Mouse (Mus musculus): ENCODE data around the gene Ugt1a8.

Gene Ugt1a8

GRCm38 (mm10) chr1:88087513-88087912, at the start of gene Ugt1a8:
Gene Ugt1a8, plus strand, starts transcription at chr1:88087813.
- WGBS, result 71% methylated on average over 3 of the region's 3 CpGs

- 76% methylated on average over 1 of the region's 2 CpGs for WGBS
These were observed 44.6 kb upstream of the Ugt1a8 start for GRCm38 (mm10) chr1:88043044-88043443.

- whole genome bisulfite sequencing, result 87% methylated on average over 4 of the region's 5 CpGs
These were observed 42.7 kb upstream of the Ugt1a8 start for GRCm38 (mm10) chr1:88044832-88045437.

- 93% methylated on average over 2 of the region's 2 CpGs for WGBS
These were observed 40.2 kb upstream of the Ugt1a8 start for GRCm38 (mm10) chr1:88047408-88047807.

GRCm38 (mm10) chr1:88055088-88055487, 32.5 kb upstream of the Ugt1a8 start, which contains the start of gene Ugt1a10:
Gene Ugt1a10, plus strand, starts transcription at chr1:88055388.
- 89% methylated on average over 1 of the region's 1 CpGs for WGBS

- 74% methylated on average over 2 of the region's 2 CpGs for WGBS
These were observed 21.0 kb upstream of the Ugt1a8 start for GRCm38 (mm10) chr1:88066472-88067102.

GRCm38 (mm10) chr1:88070495-88070894, 17.1 kb upstream of the Ugt1a8 start, which contains the start of gene Ugt1a9:
Gene Ugt1a9, plus strand, starts transcription at chr1:88070800.
- 82% methylated on average over 2 of the region's 2 CpGs for WGBS

- WGBS, result 82% methylated on average over 4 of the region's 4 CpGs
These were observed 16.7 kb upstream of the Ugt1a8 start for GRCm38 (mm10) chr1:88070902-88071301.

GRCm38 (mm10) chr1:88074471-88074870, 13.1 kb upstream of the Ugt1a8 start:
- WGBS, result 91% methylated on average over 2 of the region's 2 CpGs

- 88% methylated on average over 1 of the region's 1 CpGs for WGBS
These were observed 10.5 kb upstream of the Ugt1a8 start for GRCm38 (mm10) chr1:88077128-88077527.

GRCm38 (mm10) chr1:88081670-88082069, 5.9 kb upstream of the Ugt1a8 start:
- WGBS, result 88% methylated on average over 1 of the region's 1 CpGs

- WGBS, result 76% methylated on average over 1 of the region's 1 CpGs
These were observed 1.5 kb upstream of the Ugt1a8 start for GRCm38 (mm10) chr1:88086125-88086524.

- 75% methylated on average over 3 of the region's 3 CpGs for WGBS
These were observed 6.7 kb downstream of the Ugt1a8 start for GRCm38 (mm10) chr1:88094270-88094676.

GRCm38 (mm10) chr1:88094941-88095492, 7.4 kb downstream of the Ugt1a8 start, which contains the start of gene Ugt1a7c:
Gene Ugt1a7c, plus strand, starts transcription at chr1:88095062.
- 67% methylated on average over 10 of the region's 10 CpGs for WGBS

GRCm38 (mm10) chr1:88098546-88098945, 10.9 kb downstream of the Ugt1a8 start:
- 92% methylated on average over 3 of the region's 3 CpGs for WGBS

GRCm38 (mm10) chr1:88099691-88100090, 12.1 kb downstream of the Ugt1a8 start:
- WGBS, result 78% methylated on average over 2 of the region's 2 CpGs

GRCm38 (mm10) chr1:88103019-88103418, 15.4 kb downstream of the Ugt1a8 start, which contains the start of gene Ugt1a6b:
Gene Ugt1a6b, plus strand, starts transcription at chr1:88103252.
- 87% methylated on average over 3 of the region's 3 CpGs for WGBS

GRCm38 (mm10) chr1:88103697-88104468, 16.3 kb downstream of the Ugt1a8 start:
- WGBS, result 72% methylated on average over 5 of the region's 5 CpGs

GRCm38 (mm10) chr1:88104667-88105430, 17.2 kb downstream of the Ugt1a8 start:
- 95% methylated on average over 1 of the region's 1 CpGs for WGBS

GRCm38 (mm10) chr1:88105656-88106055, 18.0 kb downstream of the Ugt1a8 start:
- WGBS, result 73% methylated on average over 2 of the region's 2 CpGs

GRCm38 (mm10) chr1:88109027-88109557, 21.5 kb downstream of the Ugt1a8 start:
- WGBS, result 86% methylated on average over 2 of the region's 2 CpGs

All from cerebral cortex, adult 2 months (tissue).